Mouse (Mus musculus): Measurements from ENCODE around the gene Mcm10.

GRCm38 (mm10) chr2:5045269-5045965, 32.8 kb upstream of the Mcm10 start:
- TF ChIP-seq ZC3H11A (IDR thresholded peaks at IDR 0.05; ENCODE audit: borderline replicate concordance, low read depth, low read length) (no peak), HCFC1 (IDR thresholded peaks at IDR 0.05; ENCODE audit: borderline replicate concordance, insufficient read depth, low read length) (no peak), MAFK (IDR thresholded peaks at IDR 0.05; ENCODE audit: insufficient read depth, low read depth, low read length) (no peak)

Measured in ES-E14 (cell line).